Mouse (Mus musculus) cerebellum, adult 2 months (tissue): ENCODE data around the gene Akap12. TPM values are rescaled to one million over a fixed set of nuclear protein-coding genes. Genes with fewer than 3 reads are reported as not detected.

Experiments
- DNase-seq, 2 experiments: peaks; one replicate each; pipeline ENCODE4 v3.0.0; 2021
- H3K27ac ChIP-seq: fragments of 200-500 bp; 2 replicates; pipeline ENCODE4 v1.5.1; 2012; ENCODE audit warnings: low read length, control low read depth, inconsistent platforms; ENCODE audit not compliant: insufficient read depth
- H3K27me3 ChIP-seq: fragments of 200-500 bp; 2 replicates; pipeline ENCODE4 v1.6.1; 2012; ENCODE audit warnings: inconsistent platforms, mild to moderate bottlenecking, low read length, moderate library complexity; ENCODE audit not compliant: control insufficient read depth, insufficient read depth
- H3K4me1 ChIP-seq: fragments of 200-500 bp; 2 replicates; pipeline ENCODE4 v1.6.1; 2011; ENCODE audit warnings: low read length; ENCODE audit not compliant: control insufficient read depth, insufficient read depth
- H3K4me3 ChIP-seq: fragments of 200-500 bp; replicated peaks from 2 replicates; pipeline ENCODE3; 2011; ENCODE audit warnings: mild to moderate bottlenecking, low read depth, low read length, control low read depth; ENCODE audit not compliant: insufficient read depth
- CTCF ChIP-seq: fragments of 200-500 bp; IDR thresholded peaks from 2 replicates; pipeline ENCODE4 v1.5.1; 2011; ENCODE audit warnings: low read depth, mild to moderate bottlenecking, control low read depth, low read length, moderate library complexity, borderline replicate concordance; ENCODE audit not compliant: insufficient read depth
- POLR2A ChIP-seq: fragments of 200-500 bp; IDR thresholded peaks from 2 replicates; pipeline ENCODE4 v1.6.1; 2011; ENCODE audit warnings: low read length, control low read depth, borderline replicate concordance; ENCODE audit not compliant: insufficient read depth
- WGBS: fragments of 180-500 bp; shearing (Covaris S2); methylation state at CpG from one replicate; pipeline ENCODE4 v1.1.7; 2018; 5-methylcytosine and 5-hydroxymethylcytosine counted together
- polyA plus RNA-seq: library from polyadenylated mRNA; depleted of rRNA; stranded (reverse); fragments of >200 nt; gene quantifications from 2 replicates; pipeline ENCODE4 v1.2.3, GENCODE M21; 2012

Akap12 gene
- polyA plus RNA-seq, 1 experiment = 38.4 TPM

GRCm38 (mm10) chr10:4327716-4328115, 61.5 kb downstream of the Akap12 start:
- no peak for DNase-seq
- TF ChIP-seq POLR2A (no peak), CTCF (no peak)
- H3K27ac ChIP-seq = no peak overlapping the region
- H3K4me1 ChIP-seq = peaks cover 2% of the 10 kb centered on the region
- 32% methylated on average over 1 of the region's 1 CpGs for WGBS
- no peaks in the 10 kb centered on the region for H3K27me3 ChIP-seq
- no peak overlapping the region for H3K4me3 ChIP-seq

GRCm38 (mm10) chr10:4332228-4332979, 66.2 kb downstream of the Akap12 start:
- no peaks in the 10 kb centered on the region; the same call in none of the 2 replicates for H3K4me1 ChIP-seq
- no peaks in the 10 kb centered on the region for H3K27me3 ChIP-seq
- WGBS = 83% methylated on average over 7 of the region's 7 CpGs
- no peak overlapping the region for H3K27ac ChIP-seq
- DNase-seq = no peak
- H3K4me3 ChIP-seq = no peak overlapping the region
- TF ChIP-seq CTCF = no peak

- H3K4me3 ChIP-seq = no peak overlapping the region
- 20% methylated on average over 8 of the region's 8 CpGs for WGBS
- no peaks in the 10 kb centered on the region; the same call in none of the 2 replicates for H3K4me1 ChIP-seq
- H3K27ac ChIP-seq = no peak overlapping the region
- DNase-seq = peak; percentile 46 to 59
- TF ChIP-seq POLR2A = no peak
- peak; percentile 87 for TF ChIP-seq CTCF
- H3K27me3 ChIP-seq = no peaks in the 10 kb centered on the region
These were observed 67.1 kb downstream of the Akap12 start for GRCm38 (mm10) chr10:4333319-4333718.

DNA sequence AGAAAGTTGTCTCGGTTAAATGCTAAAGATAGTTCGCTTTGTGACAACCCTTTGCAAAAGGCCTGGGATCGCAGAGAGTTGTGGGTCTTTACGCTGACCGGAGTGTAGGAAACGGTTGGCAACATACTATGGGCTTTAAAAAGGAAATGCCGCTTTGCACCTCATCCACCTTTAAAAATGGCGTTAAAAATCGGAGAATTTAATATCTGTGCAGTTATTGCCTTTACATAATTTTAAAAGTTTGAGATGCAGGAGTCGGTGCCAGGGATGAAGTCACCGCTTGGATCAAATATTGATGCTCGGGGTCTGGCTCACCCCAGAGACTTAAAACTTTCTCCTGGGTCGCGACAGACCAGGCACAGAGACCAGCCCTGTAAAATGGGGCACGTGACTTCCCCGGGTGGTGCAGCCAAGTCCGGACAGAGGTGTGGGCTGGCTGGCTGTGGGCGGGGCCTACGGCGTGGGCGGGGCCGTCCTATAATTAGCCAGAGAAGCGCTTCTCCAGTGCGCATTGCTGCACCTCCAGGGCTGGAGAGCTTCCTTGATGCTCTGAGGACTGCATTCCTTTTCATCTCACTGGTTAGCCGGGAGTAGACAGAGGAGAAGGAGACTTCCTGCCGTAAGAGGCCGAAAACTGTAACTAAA, 68.0 kb downstream of the Akap12 start:
- H3K27ac ChIP-seq = no peak overlapping the region
- no peaks in the 10 kb centered on the region; the same call in none of the 2 replicates for H3K4me1 ChIP-seq
- H3K4me3 ChIP-seq = peak overlapping the region; percentile 77
- peak; percentile 64 to 65 for DNase-seq
- TF ChIP-seq POLR2A (no peak), CTCF (no peak)
- H3K27me3 ChIP-seq = no peaks in the 10 kb centered on the region
- WGBS = 14% methylated on average over 27 of the region's 27 CpGs

DNA sequence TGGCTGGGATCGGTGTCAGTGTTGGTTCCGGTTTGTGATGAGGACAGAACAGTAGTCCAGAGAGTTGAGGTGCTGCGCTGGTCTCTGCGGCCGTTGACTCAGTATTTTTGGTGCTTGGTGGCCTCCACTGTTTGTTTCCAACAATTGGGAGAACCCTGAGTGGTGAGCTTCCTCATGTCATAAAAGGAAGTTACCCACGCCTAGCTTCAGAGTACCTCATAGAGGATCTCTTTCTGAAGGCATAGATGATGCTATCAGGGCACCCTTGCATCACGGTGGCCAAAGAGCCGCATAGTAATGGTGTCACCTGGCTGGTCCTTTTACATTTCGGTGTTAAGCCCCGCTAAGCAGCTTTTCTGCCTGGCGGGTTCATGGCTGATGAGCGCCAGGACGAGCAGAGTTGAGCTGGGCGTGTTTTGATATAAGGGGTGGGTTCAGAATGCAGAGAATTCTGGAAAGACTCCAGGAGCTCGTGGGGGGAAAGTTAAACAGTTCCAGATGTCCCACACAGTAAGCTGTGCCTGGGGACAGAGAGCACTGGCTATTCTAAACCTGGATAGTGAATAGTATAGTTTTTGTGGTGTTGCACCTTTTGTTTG, 72.8 kb downstream of the Akap12 start:
- Histone ChIP-seq H3K27me3 (no peaks in the 10 kb centered on the region), H3K4me1 (no peaks in the 10 kb centered on the region), H3K4me3 (no peak overlapping the region), H3K27ac (no peak overlapping the region)
- 55% methylated on average over 15 of the region's 15 CpGs for WGBS
- DNase-seq = no peak
- TF ChIP-seq CTCF (no peak), POLR2A (no peak)

DNA sequence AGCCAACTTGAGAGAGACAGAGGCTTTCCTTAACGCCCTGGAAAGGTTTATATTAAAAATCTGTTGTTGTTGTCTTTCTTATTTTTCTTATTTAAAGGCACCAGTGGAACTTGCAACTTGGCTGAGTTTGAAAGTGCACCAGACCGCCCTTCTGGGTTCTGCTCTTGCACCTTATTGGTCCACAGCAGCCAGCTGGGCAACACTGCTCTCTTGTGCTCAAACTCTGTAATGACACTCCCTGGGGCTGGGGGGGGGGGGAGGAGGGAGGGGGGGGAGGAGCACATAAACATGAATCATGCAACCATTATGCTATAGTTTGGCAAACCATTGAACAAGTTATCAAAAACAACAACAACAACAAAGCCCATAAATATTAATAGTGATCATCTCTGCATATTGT, 75.2 kb downstream of the Akap12 start:
- peak; percentile 28 to 32 for DNase-seq
- 19% methylated on average over 2 of the region's 2 CpGs for WGBS
- Histone ChIP-seq H3K27ac (no peak overlapping the region), H3K4me3 (no peak overlapping the region), H3K4me1 (0 out of 2 replicates have a peak, but pooled peaks cover 3% of the 10 kb centered on the region), H3K27me3 (no peaks in the 10 kb centered on the region)
- TF ChIP-seq POLR2A = no peak
- peak; percentile 63 for TF ChIP-seq CTCF

- Histone ChIP-seq H3K4me1 (0 out of 2 replicates have a peak, but pooled peaks cover 3% of the 10 kb centered on the region), H3K27me3 (no peaks in the 10 kb centered on the region), H3K4me3 (no peak overlapping the region), H3K27ac (no peak overlapping the region)
- peak; percentile 85 to 89 for DNase-seq
- TF ChIP-seq POLR2A (no peak), CTCF (peak; percentile 78)
- 6% methylated on average over 28 of the region's 28 CpGs for WGBS
These were observed 80.4 kb downstream of the Akap12 start for GRCm38 (mm10) chr10:4346489-4347135.
